Mouse (Mus musculus) thymus, postnatal 14 days (tissue): ENCODE results near the gene Pdk1.

Experiments
- DNase-seq: peaks from one replicate; pipeline ENCODE4 v3.0.0; 2021

Gene Pdk1

DNA sequence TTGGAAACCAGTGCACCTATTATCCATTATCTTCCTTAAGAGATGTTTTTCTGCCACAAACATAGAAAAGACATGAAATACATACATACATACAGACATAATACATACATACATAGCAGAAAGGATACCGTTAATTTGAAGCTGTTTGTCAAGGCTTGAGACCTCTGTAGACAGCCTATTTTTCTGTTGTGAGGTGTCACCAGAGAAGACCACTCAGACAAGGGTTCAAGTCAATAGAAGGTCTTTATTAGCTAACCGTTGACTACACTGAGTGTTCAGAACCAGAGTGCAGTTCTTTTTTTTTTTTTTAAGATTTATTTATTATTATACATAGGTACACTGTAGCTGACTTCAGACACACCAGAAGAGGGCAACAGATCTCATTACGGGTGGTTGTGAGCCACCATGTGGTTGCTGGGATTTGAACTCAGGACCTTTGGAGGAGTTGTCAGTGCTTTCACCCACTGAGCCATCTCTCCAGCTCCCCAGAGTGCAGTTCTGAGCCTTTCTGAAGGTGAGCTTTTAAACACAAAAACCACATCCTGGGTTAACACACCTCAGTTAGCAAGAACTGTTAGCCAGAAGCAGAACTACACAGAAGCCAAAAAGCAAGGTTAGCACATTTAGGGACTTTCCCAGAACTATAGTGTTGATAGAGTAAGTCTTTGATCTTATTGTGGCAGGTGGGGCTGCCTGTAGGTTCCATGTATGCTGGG is 68.1 kb downstream of the Pdk1 start:
- peak; percentile 32 for DNase-seq

DNA sequence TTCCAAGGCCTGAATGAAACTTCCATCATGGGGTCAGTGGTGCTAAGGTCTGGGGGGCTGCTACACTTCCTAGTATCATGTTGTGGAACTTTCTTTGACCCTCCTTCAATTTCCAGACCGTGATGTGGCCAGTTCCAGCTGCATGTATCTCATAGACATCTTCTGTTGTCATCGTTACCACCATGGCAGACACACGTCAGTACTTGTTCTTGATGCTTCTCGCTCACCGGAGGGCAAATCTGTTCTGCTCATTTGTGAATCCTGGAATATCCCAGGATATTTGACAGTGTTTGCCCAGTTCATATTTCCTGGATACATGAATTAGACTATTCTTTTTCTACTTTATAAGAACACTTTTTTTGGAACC is 68.7 kb downstream of the Pdk1 start:
- no peak for DNase-seq

DNA sequence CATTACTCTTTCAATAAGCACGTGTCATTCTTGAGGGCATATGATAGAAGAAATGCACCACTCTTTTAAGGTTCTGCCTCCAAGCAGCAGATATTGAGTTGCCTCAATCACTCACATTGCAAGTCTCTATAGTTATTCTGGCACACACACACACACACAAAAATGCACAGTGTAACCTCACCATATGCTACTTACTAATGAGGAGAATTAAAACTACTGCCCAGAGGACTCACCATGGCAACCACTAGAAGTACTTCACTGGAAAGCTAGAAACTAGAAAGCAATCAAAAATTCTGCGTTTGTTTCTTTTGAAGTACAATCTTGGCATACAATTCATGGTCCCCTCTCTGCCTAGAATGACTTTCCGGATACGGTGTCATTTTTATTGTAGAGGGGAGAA is 78.2 kb downstream of the Pdk1 start:
- no peak for DNase-seq
